Mouse (Mus musculus): Measurements from ENCODE around the gene Fam114a2. TPM values are rescaled to one million over a fixed set of nuclear protein-coding genes. Genes with fewer than 3 reads are reported as not detected.
"Not testable (repeated sequence)": the region's sequence is repeated elsewhere in the genome, so short reads cannot be mapped to it uniquely, and the experiment has no call there.

Gene Fam114a2
- 10 to 100 TPM; 45.7 to 47.6 TPM for total RNA-seq (2021)
- long read RNA-seq, experiment 1, transcript Fam114a2-201 (14 exons, 2,557 nt) = major isoform, 13 of 110 reads
- long read RNA-seq, experiment 1, partial matches to known transcripts = 11 of 110 reads
- long read RNA-seq, experiment 1, other reads (novel, unspliced or antisense) = 86 of 110 reads
- long read RNA-seq, experiment 2, transcript Fam114a2-201 (14 exons, 2,557 nt) = major isoform, 17 of 66 reads
- long read RNA-seq, experiment 2, partial matches to known transcripts = 2 of 66 reads
- long read RNA-seq, experiment 2, other reads (novel, unspliced or antisense) = 46 of 66 reads

GRCm38 (mm10) chr11:57518091-57518750 is at the start of gene Fam114a2, which contains the start of gene Mfap3:
TSS of gene Fam114a2 (minus strand) at chr11:57518617.
TSS of gene Mfap3 (plus strand) at chr11:57518664.
- peak; percentile 97 for DNase-seq

- no peak for DNase-seq
Observed at GRCm38 (mm10) chr11:57566091-57567035, 47.9 kb upstream of the Fam114a2 start.

DNA sequence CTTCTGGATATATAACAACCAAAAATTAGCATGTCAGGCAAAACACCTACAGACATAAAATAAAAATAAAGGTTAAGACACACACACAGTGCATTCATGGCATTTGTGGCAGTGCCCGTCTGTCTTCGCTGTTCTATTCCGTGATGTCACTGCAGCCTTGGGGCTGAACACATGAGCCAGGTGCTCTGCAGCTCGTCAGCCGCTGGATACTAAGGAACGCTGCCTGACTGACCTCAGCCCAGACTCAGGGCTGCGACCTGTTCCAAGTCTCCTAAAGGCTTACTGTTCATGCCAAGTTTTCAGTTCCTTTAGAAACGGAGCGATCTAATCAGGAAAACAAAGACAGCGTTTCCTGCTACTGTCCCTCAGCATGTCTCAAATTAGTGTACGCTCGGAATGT is 46.1 kb upstream of the Fam114a2 start:
- DNase-seq = peak; percentile 18

DNA sequence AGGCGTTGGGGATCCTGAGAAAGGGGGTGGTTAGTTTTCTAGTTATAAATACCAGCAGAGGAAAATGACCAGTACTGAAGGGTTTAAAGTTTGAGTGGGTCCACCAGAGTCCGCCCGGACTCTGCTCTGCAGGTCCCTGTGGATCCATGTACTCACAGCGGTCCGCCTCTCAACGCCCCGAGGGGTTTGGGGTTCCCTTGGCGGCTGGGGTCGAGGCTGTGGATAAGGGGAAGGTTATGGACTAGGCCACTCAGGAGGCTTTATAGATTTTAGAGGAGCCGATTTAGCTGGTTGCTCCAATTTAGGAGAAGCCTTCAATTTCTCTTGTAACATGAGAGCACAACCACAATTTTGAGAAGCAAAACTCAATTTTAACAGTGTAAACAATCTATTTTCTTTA is 39.5 kb upstream of the Fam114a2 start:
- DNase-seq = not testable (repeated sequence)

DNA sequence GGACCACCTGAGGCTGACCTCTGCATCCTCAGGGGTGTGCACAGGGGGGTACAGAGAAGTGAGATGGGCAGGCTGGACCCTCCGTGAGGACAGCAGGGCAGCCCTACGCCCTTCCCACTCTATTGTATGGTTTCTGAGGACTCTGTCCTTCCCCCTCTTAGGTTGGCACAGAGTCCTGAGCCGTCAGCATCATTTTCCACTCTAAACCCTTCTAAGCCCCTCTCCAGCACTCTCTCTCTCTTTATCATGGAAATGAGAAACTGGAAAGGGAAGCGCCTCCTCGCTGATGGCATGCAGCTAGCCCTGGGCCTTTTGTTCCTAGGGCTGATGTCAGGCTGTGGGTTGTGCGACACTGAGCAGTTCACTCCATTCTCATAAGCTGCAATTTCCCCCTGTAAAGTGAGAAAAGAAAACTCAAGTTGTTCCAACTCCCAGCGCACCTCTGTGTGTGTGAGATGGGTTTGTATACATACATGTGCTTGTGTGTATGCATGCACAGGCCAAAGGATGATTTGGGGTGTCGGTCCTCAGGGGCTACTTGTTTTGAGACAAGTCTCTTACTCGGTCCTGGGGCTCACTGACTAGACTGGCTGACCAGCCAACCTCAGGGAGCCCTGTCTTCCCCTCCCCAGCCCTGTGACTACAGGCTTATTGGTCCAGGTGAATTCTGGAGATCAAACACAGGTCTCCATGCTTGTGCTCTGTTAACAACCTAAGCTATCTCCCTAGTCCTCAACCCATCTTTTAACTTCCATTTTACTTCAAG is 34.8 kb upstream of the Fam114a2 start:
- no peak for DNase-seq

DNA sequence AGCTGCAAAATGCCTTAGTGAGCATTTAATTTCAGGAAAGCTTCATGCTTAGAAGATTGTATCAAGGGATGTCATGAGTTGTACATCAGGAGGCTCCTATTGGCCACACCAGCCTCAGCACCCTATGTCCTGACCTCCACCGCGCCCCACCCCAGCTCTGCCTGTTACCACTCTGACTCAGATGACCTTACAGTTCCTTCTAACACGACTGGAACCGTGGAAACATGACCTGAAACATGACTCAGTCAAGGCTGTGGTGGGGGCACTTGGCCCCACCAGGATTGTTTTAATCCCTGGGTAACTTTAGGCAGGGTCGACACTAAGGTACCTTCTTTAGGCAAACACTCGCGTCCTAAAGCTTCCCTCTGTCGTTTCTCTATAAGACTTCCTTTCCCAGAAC is 32.6 kb upstream of the Fam114a2 start:
- peak; percentile 53 for DNase-seq

- no peak for DNase-seq
Observed at GRCm38 (mm10) chr11:57550230-57550629, 31.8 kb upstream of the Fam114a2 start.

DNA sequence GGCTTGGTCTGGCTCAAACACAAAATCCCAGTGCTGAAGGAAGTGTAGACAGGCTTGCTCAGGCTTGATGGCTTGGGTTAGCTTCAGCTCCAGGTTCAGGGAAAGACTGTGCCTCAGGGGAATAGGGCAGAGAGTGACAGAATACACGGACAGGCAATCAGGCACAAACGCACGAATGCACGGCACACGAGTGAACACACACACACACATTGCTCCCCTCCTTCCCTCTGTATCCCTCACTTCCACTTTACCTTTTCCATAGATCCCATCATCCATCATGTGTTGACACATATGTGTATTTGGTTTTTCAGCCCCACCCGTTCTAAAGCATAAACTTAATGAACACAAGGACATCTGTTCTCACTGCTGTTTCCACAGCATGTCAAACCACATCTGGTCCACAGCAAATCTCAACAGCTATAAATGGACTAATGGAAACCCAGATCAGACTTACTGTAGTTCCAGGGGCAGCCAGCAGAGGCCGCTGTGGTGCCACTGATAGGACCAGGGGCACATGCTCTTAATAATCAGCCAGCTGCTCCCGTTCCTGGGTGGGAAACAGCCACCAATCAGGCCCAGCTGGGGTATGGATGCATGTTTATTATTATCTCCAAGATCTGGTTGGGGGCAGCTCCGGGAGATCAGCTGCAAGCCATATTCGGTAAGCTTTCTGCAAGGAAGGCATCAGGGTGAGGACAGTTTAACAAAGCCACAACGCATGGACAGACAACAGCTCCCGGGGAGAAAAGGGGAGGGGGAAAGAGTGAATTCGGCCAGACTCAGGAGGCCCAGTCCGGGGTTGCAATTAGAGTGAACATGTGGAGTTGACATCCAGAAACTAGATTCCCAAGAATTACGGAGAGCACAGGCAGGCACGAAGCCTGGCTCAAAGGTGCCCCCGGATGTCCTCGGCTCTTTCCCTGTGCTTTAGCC is 30.5 kb upstream of the Fam114a2 start:
- DNase-seq = peak; percentile 91

- no peak for DNase-seq
Observed at GRCm38 (mm10) chr11:57540681-57541080, 22.3 kb upstream of the Fam114a2 start.

DNA sequence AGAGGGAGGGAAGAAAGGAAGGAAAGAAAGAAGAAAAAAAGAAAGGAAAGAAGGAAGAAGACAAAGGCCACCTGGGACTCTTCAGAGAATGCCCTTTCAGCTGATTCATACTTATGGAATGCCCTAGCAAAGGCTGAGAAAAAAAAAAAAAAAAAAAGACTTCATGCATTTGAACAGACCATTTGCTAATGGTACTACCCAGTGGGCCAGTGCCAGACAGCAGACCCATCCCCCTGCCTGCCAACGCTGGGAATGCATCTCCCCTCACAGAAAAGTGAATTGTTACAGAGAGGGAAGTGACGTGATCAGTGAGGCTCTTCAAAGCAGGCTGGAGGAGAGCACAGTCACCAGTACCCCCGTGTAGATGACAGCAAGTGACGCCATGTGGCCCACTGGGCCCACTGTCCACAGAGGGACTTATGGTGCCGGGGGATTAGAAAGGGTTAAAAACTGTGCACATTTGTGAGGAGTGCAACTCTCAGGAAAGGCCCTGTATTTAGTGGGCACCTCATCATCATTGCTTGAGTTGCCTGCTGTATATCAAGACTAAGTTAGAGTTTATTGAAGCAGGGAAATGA is 21.5 kb upstream of the Fam114a2 start:
- DNase-seq = no peak

DNA sequence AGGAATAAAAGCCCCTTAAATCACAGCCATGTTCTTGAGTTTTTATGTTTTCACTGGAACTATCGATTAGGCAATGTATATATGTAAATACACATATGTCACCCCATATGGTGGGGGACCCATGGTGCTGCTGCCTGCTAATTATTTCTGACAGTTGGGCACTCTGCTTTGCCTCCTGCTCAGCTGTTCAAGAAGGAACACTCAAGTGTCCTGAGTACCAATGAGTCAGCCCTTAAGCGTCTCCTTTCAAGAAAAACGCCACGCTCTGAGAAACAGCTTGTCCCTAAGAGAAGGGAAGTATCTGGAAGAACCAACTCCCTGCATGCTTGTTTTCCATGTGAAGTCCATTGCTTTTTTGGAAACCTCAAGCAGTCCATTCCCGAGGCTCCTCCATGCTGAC is 17.5 kb upstream of the Fam114a2 start:
- no peak for DNase-seq

- no peak for DNase-seq
Observed at GRCm38 (mm10) chr11:57532306-57532705, 13.9 kb upstream of the Fam114a2 start.

GRCm38 (mm10) chr11:57531300-57531950 is 13.0 kb upstream of the Fam114a2 start:
- no peak for DNase-seq

GRCm38 (mm10) chr11:57529111-57529510 is 10.7 kb upstream of the Fam114a2 start:
- no peak for DNase-seq

DNA sequence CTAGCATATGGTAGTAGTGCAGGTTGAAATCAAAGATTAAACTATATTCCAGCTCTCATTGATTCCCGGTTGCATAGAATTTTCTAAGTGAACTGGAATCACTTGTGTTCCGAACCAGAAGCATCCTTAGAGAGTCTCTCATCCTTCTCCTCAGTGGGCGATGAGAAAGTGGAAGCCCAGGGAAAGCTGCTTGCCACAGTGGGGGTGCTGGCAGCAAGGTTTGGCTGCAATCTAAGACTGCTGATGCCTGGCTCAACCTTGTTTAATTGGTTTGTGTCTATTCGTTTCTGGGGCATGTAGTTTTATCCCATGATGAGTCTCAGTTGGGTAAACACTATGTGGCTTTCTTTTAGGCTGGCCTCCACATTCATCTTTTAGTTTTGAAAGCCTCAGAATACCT is 9.1 kb upstream of the Fam114a2 start:
- no peak for DNase-seq

GRCm38 (mm10) chr11:57525900-57526299 is 7.5 kb upstream of the Fam114a2 start:
- DNase-seq = no peak

GRCm38 (mm10) chr11:57524597-57524996 is 6.2 kb upstream of the Fam114a2 start:
- no peak for DNase-seq

DNA sequence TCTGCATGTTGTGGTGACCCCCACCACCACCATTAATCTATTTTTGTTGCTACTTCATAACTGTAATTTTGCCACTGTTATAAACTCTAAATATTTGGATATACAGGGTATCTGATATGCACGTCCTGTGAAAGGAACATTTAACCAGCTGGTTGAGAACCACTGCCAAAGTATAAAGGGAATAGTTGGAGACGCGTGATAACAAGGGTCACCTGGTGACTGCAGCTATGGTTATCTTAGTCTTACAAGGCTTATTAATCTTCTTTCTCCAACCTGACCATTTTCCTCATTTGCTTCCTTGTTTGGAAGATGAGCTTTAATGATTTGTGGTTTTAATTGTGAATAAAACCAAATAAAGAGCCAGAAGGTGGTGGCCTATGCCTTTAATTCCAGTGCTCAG is 5.0 kb upstream of the Fam114a2 start:
- DNase-seq = no peak

GRCm38 (mm10) chr11:57522046-57522445 is 3.6 kb upstream of the Fam114a2 start:
- DNase-seq = peak; percentile 19

GRCm38 (mm10) chr11:57521206-57521605 is 2.8 kb upstream of the Fam114a2 start:
- no peak for DNase-seq

Measured in adrenal gland, postnatal 10 days (tissue).